Mouse (Mus musculus) hindbrain, embryonic 16.5 days (tissue): ENCODE data around the gene Foxo4. TPM values are rescaled to one million over a fixed set of nuclear protein-coding genes. Genes with fewer than 3 reads are reported as not detected.

Source experiments
- ATAC-seq: fragments of 200-750 bp; cut with Nextera tagmentation; 2 replicates; pipeline ENCODE4 v1.8.0; 2017; ENCODE audit warnings: moderate TSS enrichment, moderate library complexity
- H3K27ac ChIP-seq: fragments of 300-500 bp; sonication (generic); 2 replicates; pipeline ENCODE4 v1.5.1; 2014; ENCODE audit warnings: low read depth, mild to moderate bottlenecking, control low read depth, low read length, moderate library complexity
- H3K27me3 ChIP-seq: fragments of 300-500 bp; sonication (generic); replicated peaks from 2 replicates; pipeline ENCODE4 v1.6.1; 2014; ENCODE audit warnings: low read length; ENCODE audit not compliant: control insufficient read depth, insufficient read depth
- H3K36me3 ChIP-seq: fragments of 300-500 bp; sonication (generic); 2 replicates; pipeline ENCODE4 v1.6.1; 2014; ENCODE audit warnings: mild to moderate bottlenecking, low read length, moderate library complexity, mixed read lengths; ENCODE audit not compliant: control insufficient read depth, insufficient read depth
- H3K4me1 ChIP-seq: fragments of 300-500 bp; sonication (generic); 2 replicates; pipeline ENCODE4 v1.6.1; 2014; ENCODE audit warnings: low read depth, low read length; ENCODE audit not compliant: control insufficient read depth, insufficient read depth
- H3K4me2 ChIP-seq: fragments of 300-500 bp; sonication (generic); 2 replicates; pipeline ENCODE4 v1.6.1; 2014; ENCODE audit warnings: mild to moderate bottlenecking, low read length, control low read depth, moderate library complexity
- H3K4me3 ChIP-seq: fragments of 300-500 bp; sonication (generic); 2 replicates; pipeline ENCODE4 v1.5.1; 2014; ENCODE audit warnings: mild to moderate bottlenecking, low read length, control low read depth, moderate library complexity
- H3K9ac ChIP-seq: fragments of 300-500 bp; sonication (generic); 2 replicates; pipeline ENCODE4 v1.6.1; 2014; ENCODE audit warnings: low read depth, mild to moderate bottlenecking, control low read depth, low read length, moderate library complexity
- H3K9me3 ChIP-seq: fragments of 300-500 bp; sonication (generic); 2 replicates; pipeline ENCODE4 v1.6.1; 2014; ENCODE audit warnings: mild to moderate bottlenecking, low read length, moderate library complexity; ENCODE audit not compliant: control insufficient read depth
- WGBS: fragments of 180-500 bp; shearing (Covaris S2); extraction: QIAGEN DNeasy Blood & Tissue Kit; methylation state at CpG from one replicate; pipeline ENCODE4 v1.1.7; 2014; 5-methylcytosine and 5-hydroxymethylcytosine counted together
- polyA plus RNA-seq: library from polyadenylated mRNA; unstranded; fragments of >200 nt; fragmentation: Nextera tagmentation; extraction: Ambion mirVana; gene quantifications from 2 replicates; pipeline ENCODE4 v1.2.1, GENCODE M21; 2015

Gene Foxo4
- polyA plus RNA-seq, 1 experiment from 2014 or later = 0.70 TPM

- H3K4me2 ChIP-seq = no peak overlapping the region
- no peak overlapping the region for H3K9ac ChIP-seq
- 95% methylated on average over 5 of the region's 5 CpGs for WGBS
- H3K27me3 ChIP-seq = no peaks in the 10 kb centered on the region
- no peaks in the 10 kb centered on the region for H3K9me3 ChIP-seq
- no peak overlapping the region for H3K4me3 ChIP-seq
- peaks cover 5% of the 10 kb centered on the region; the same call in 1 of the 2 replicates for H3K4me1 ChIP-seq
- no peak overlapping the region for H3K27ac ChIP-seq
- no peak for ATAC-seq
- H3K36me3 ChIP-seq = peaks cover 5% of the 10 kb centered on the region; the same call in 1 of the 2 replicates
Observed at GRCm38 (mm10) chrX:101309299-101309698, 55.0 kb downstream of the Foxo4 start.

Other genes starting within 250 kb of the Foxo4 start
- gene Tex11, start 194.9 kb upstream of the Foxo4 start, polyA plus RNA-seq = 0.11 TPM in 1 of 2 replicates, not detected in the other
- 10.2 and 13.4 TPM in 2 replicates for gene Slc7a3, start 168.5 kb upstream of the Foxo4 start, polyA plus RNA-seq
- gene Snx12, start 32.0 kb upstream of the Foxo4 start, polyA plus RNA-seq = 43.3 and 52.5 TPM in 2 replicates
- not detected in 2 replicates for gene Gm614, start 9.5 kb downstream of the Foxo4 start, polyA plus RNA-seq
- 6.8 and 7.9 TPM in 2 replicates for gene Il2rg, start 13.7 kb downstream of the Foxo4 start, polyA plus RNA-seq
- gene Gm20489, start 14.5 kb downstream of the Foxo4 start, polyA plus RNA-seq = not detected in 2 replicates
- gene Med12, start 19.5 kb downstream of the Foxo4 start, polyA plus RNA-seq = 17.6 and 25.2 TPM in 2 replicates
- gene Nlgn3, start 44.6 kb downstream of the Foxo4 start, polyA plus RNA-seq = 88.0 and 92.3 TPM in 2 replicates
- 1.3 and 2.2 TPM in 2 replicates for gene Gjb1, start 121.8 kb downstream of the Foxo4 start, polyA plus RNA-seq
- 90.6 and 91.5 TPM in 2 replicates for gene Zmym3, start 166.3 kb downstream of the Foxo4 start, polyA plus RNA-seq
- gene Nono, start 174.8 kb downstream of the Foxo4 start, polyA plus RNA-seq = 256 and 286 TPM in 2 replicates
- 0.78 and 7.2 TPM in 2 replicates for gene Itgb1bp2, start 194.6 kb downstream of the Foxo4 start, polyA plus RNA-seq